8 mouse cellular contexts compared by ENCODE assay signal in the genomic region with DNA sequence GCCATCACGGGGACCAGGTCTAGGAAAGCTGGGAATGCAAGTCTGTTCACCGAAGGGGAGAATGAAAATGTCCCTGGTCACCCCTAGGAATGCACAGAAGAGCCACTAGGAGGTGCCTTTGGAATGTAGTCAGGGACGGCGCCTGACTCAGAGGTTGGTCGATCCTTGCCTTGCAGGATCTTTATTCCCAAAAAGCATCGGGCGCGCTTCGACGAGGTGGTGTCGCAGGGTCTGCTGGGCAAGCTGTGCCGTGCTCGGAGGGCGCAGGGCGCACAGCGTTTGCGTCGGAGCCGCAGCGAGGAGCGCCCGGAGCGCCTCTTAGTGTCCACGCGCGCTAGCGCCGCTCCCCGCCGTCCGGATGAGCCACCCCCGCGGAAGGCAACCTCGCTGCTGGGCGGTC. TPM values are rescaled to one million over a fixed set of nuclear protein-coding genes. Genes with fewer than 3 reads are reported as not detected.
DNase-seq lines count a peak whose midpoint lies in the region; ATAC-seq and TF ChIP-seq lines count a peak whose summit lies in the region.

No protein-coding gene starts in this region.

- in situ Hi-C loops in ES-E14 (cut with MboI; ENCODE audit: low sequenced_read_pairs in 2 of 2, unreplicated experiment in 2 of 2) = no loop called here

- no peaks in the 10 kb centered on the region for H3K36me3 ChIP-seq in heart, embryonic 13.5 days
- H3K36me3 ChIP-seq in ES-E14 (ENCODE audit: control insufficient read depth, insufficient read depth, low read length, poor library complexity, severe bottlenecking) = no peaks in the 10 kb centered on the region
- no peaks in the 10 kb centered on the region for H3K36me3 ChIP-seq in embryonic facial prominence, embryonic 10.5 days (replicated peaks)
- H3K36me3 ChIP-seq in intestine, postnatal 0 days (ENCODE audit: control insufficient read depth, insufficient read depth) = no peaks in the 10 kb centered on the region
- no peaks in the 10 kb centered on the region for H3K36me3 ChIP-seq in midbrain, embryonic 15.5 days (replicated peaks)

- DNase-seq in heart, adult 11 months = no peak
- DNase-seq in ES-E14 (ENCODE audit: low read depth, low spot score) = peak; percentile 43
- peak; percentile 52 for DNase-seq in embryonic facial prominence, embryonic 10.5 days (ENCODE audit: low spot score)
- DNase-seq in thymus, adult 18-20 months = no peak
- DNase-seq in gastrocnemius, postnatal 25 days = no peak

- no peak overlapping the region for H3K27ac ChIP-seq in heart, embryonic 13.5 days (replicated peaks)
- H3K27ac ChIP-seq in ES-E14 (ENCODE audit: insufficient read depth, low read depth, low read length, poor library complexity, severe bottlenecking) = no peak overlapping the region
- H3K27ac ChIP-seq in embryonic facial prominence, embryonic 10.5 days (replicated peaks) = no peak overlapping the region
- H3K27ac ChIP-seq in intestine, postnatal 0 days (ENCODE audit: low read depth, low read length) = no peak overlapping the region
- H3K27ac ChIP-seq in midbrain, embryonic 15.5 days = no peak overlapping the region

- peaks cover 18% of the 10 kb centered on the region for H3K4me1 ChIP-seq in heart, embryonic 13.5 days
- no peaks in the 10 kb centered on the region; a peak in 1 of 4 replicates for H3K4me1 ChIP-seq in ES-E14 (ENCODE audit: control insufficient read depth in 2 of 2, insufficient read depth in 2 of 2, low read length in 2 of 2, poor library complexity in 1 of 2)
- peaks cover 23% of the 10 kb centered on the region for H3K4me1 ChIP-seq in embryonic facial prominence, embryonic 10.5 days
- no peaks in the 10 kb centered on the region; the same call in 1 of the 2 replicates for H3K4me1 ChIP-seq in intestine, postnatal 0 days (replicated peaks; ENCODE audit: control insufficient read depth, insufficient read depth, low read length)
- peaks cover 12% of the 10 kb centered on the region for H3K4me1 ChIP-seq in midbrain, embryonic 15.5 days

- peak overlapping the region; percentile 67 for H3K9ac ChIP-seq in heart, embryonic 13.5 days
- peak overlapping the region; percentile 33 for H3K9ac ChIP-seq in ES-E14 (ENCODE audit: insufficient read depth, low read depth, low read length, poor library complexity, severe bottlenecking)
- H3K9ac ChIP-seq in intestine, postnatal 0 days (ENCODE audit: low read depth, low read length) = no peak overlapping the region
- peak overlapping the region; percentile 16; the same call in 1 of the 2 replicates for H3K9ac ChIP-seq in midbrain, embryonic 15.5 days

- ATAC-seq in heart, embryonic 13.5 days (ENCODE audit: extremely low read depth, insufficient number of reproducible peaks, low FRiP score, low TSS enrichment) = no peak
- no peak for ATAC-seq in intestine, postnatal 0 days
- no peak for ATAC-seq in midbrain, embryonic 15.5 days (replicated peaks)

- peaks cover 85% of the 10 kb centered on the region for H3K27me3 ChIP-seq in heart, embryonic 13.5 days (replicated peaks)
- peaks cover 91% of the 10 kb centered on the region for H3K27me3 ChIP-seq in embryonic facial prominence, embryonic 10.5 days (replicated peaks; ENCODE audit: low read depth, poor library complexity, severe bottlenecking)
- H3K27me3 ChIP-seq in intestine, postnatal 0 days (replicated peaks; ENCODE audit: control insufficient read depth, insufficient read depth, low read length) = peaks cover 73% of the 10 kb centered on the region
- H3K27me3 ChIP-seq in midbrain, embryonic 15.5 days (replicated peaks) = peaks cover 78% of the 10 kb centered on the region

- H3K4me2 ChIP-seq in heart, embryonic 13.5 days = peak overlapping the region; percentile 74
- H3K4me2 ChIP-seq in intestine, postnatal 0 days (replicated peaks; ENCODE audit: low read depth) = peak overlapping the region; percentile 66
- peak overlapping the region; percentile 54 for H3K4me2 ChIP-seq in midbrain, embryonic 15.5 days

- WGBS in heart, embryonic 13.5 days = 1% methylated on average over 35 of the region's 35 CpGs
- 3% methylated on average over 35 of the region's 35 CpGs for WGBS in embryonic facial prominence, embryonic 10.5 days
- WGBS in intestine, postnatal 0 days = 1% methylated on average over 35 of the region's 35 CpGs
- WGBS in midbrain, embryonic 15.5 days = 2% methylated on average over 35 of the region's 35 CpGs

- peaks cover 3% of the 10 kb centered on the region; the same call in 1 of the 2 replicates for H3K9me3 ChIP-seq in heart, embryonic 13.5 days
- H3K9me3 ChIP-seq in ES-E14 (ENCODE audit: control insufficient read depth, insufficient read depth, low read depth, low read length) = no peaks in the 10 kb centered on the region
- H3K9me3 ChIP-seq in embryonic facial prominence, embryonic 10.5 days = peaks cover 4% of the 10 kb centered on the region; the same call in 1 of the 2 replicates
- H3K9me3 ChIP-seq in intestine, postnatal 0 days (ENCODE audit: control insufficient read depth) = no peaks in the 10 kb centered on the region
- H3K9me3 ChIP-seq in midbrain, embryonic 15.5 days = no peaks in the 10 kb centered on the region

- peak; percentile 68 for TF ChIP-seq CTCF in intestine, postnatal 0 days (IDR thresholded peaks at IDR 0.05; ENCODE audit: low read depth)

- H3K4me3 ChIP-seq in heart, embryonic 13.5 days = peak overlapping the region; percentile 48
- H3K4me3 ChIP-seq in ES-E14 (ENCODE audit: insufficient read depth in 1 of 2, low read depth in 1 of 2, low read length in 2 of 2, poor library complexity in 1 of 2, severe bottlenecking in 1 of 2) = peak overlapping the region; percentile 57 to 58; a peak in 3 of 4 replicates
- H3K4me3 ChIP-seq in embryonic facial prominence, embryonic 10.5 days = peak overlapping the region; percentile 53
- peak overlapping the region; percentile 36 for H3K4me3 ChIP-seq in intestine, postnatal 0 days (ENCODE audit: low read depth, low read length)
- peak overlapping the region; percentile 35 for H3K4me3 ChIP-seq in midbrain, embryonic 15.5 days

TF ChIP-seq in ES-E14, 5 proteins besides CTCF, POLR2A, EP300 and RAD21:
- TF ChIP-seq HCFC1 (IDR thresholded peaks at IDR 0.05; ENCODE audit: borderline replicate concordance, insufficient read depth, low read length) (no peak; the same call in 1 of the 2 replicates), ZC3H11A (IDR thresholded peaks at IDR 0.05; ENCODE audit: borderline replicate concordance, low read depth, low read length) (no peak), MAFK (IDR thresholded peaks at IDR 0.05; ENCODE audit: insufficient read depth, low read depth, low read length) (no peak), ZNF384 (IDR thresholded peaks at IDR 0.05; ENCODE audit: low read depth, low read length) (no peak), CHD2 (IDR thresholded peaks at IDR 0.05; ENCODE audit: low read depth, low read length) (no peak)
TF ChIP-seq in ES-E14: peak in this region for 0.

RNA-seq across cellular contexts. Expression of a gene that starts 15.7 kb away (rescaled TPM):
- 0.14 TPM in 1 of 2 replicates, not detected in the other for polyA plus RNA-seq in heart, embryonic 13.5 days (2015; fragmentation: Nextera tagmentation; extraction: Ambion mirVana)
- total RNA-seq in ES-E14 (2012; rRNA removed) = 0.16 and 0.58 TPM in 2 replicates
- 0.09 and 0.14 TPM in 2 replicates for polyA plus RNA-seq in embryonic facial prominence, embryonic 10.5 days (2016; fragmentation: Nextera tagmentation; extraction: Ambion mirVana)
- 0.04 and 0.10 TPM in 2 replicates for polyA plus RNA-seq in intestine, postnatal 0 days (2015; fragmentation: Nextera tagmentation; extraction: Ambion mirVana)
- 0.33 and 0.44 TPM in 2 replicates for polyA plus RNA-seq in midbrain, embryonic 15.5 days (2015; fragmentation: Nextera tagmentation; extraction: Ambion mirVana)
- not detected for total RNA-seq in gastrocnemius, postnatal 25 days (2021)

RNA-seq across cellular contexts. Expression of a gene that starts 30.8 kb away (rescaled TPM):
- 250 and 258 TPM in 2 replicates for polyA plus RNA-seq in heart, embryonic 13.5 days (2015; fragmentation: Nextera tagmentation; extraction: Ambion mirVana)
- total RNA-seq in ES-E14 (2012; rRNA removed) = 172 and 184 TPM in 2 replicates
- polyA plus RNA-seq in embryonic facial prominence, embryonic 10.5 days (2016; fragmentation: Nextera tagmentation; extraction: Ambion mirVana) = 221 and 226 TPM in 2 replicates
- polyA plus RNA-seq in intestine, postnatal 0 days (2015; fragmentation: Nextera tagmentation; extraction: Ambion mirVana) = 429 and 451 TPM in 2 replicates
- 123 TPM in 2 replicates for polyA plus RNA-seq in midbrain, embryonic 15.5 days (2015; fragmentation: Nextera tagmentation; extraction: Ambion mirVana)
- 10 to 100 TPM; 34.1 to 40.0 TPM for total RNA-seq in gastrocnemius, postnatal 25 days (2021)

RNA-seq across cellular contexts. Expression of a gene that starts 43.8 kb away (rescaled TPM):
- 50.5 and 57.1 TPM in 2 replicates for polyA plus RNA-seq in heart, embryonic 13.5 days (2015; fragmentation: Nextera tagmentation; extraction: Ambion mirVana)
- total RNA-seq in ES-E14 (2012; rRNA removed) = 27.7 and 29.3 TPM in 2 replicates
- polyA plus RNA-seq in embryonic facial prominence, embryonic 10.5 days (2016; fragmentation: Nextera tagmentation; extraction: Ambion mirVana) = 71.0 and 77.2 TPM in 2 replicates
- polyA plus RNA-seq in intestine, postnatal 0 days (2015; fragmentation: Nextera tagmentation; extraction: Ambion mirVana) = 46.5 and 52.4 TPM in 2 replicates
- polyA plus RNA-seq in midbrain, embryonic 15.5 days (2015; fragmentation: Nextera tagmentation; extraction: Ambion mirVana) = 73.5 and 79.0 TPM in 2 replicates
- total RNA-seq in gastrocnemius, postnatal 25 days (2021) = 10 to 100 TPM; 32.1 to 33.0 TPM

RNA-seq across cellular contexts. Expression of a gene that starts 57.7 kb away (rescaled TPM):
- polyA plus RNA-seq in heart, embryonic 13.5 days (2015; fragmentation: Nextera tagmentation; extraction: Ambion mirVana) = 22.6 and 22.7 TPM in 2 replicates
- 17.9 and 20.2 TPM in 2 replicates for total RNA-seq in ES-E14 (2012; rRNA removed)
- polyA plus RNA-seq in embryonic facial prominence, embryonic 10.5 days (2016; fragmentation: Nextera tagmentation; extraction: Ambion mirVana) = 62.1 and 65.4 TPM in 2 replicates
- 14.7 and 14.9 TPM in 2 replicates for polyA plus RNA-seq in intestine, postnatal 0 days (2015; fragmentation: Nextera tagmentation; extraction: Ambion mirVana)
- 32.2 and 33.5 TPM in 2 replicates for polyA plus RNA-seq in midbrain, embryonic 15.5 days (2015; fragmentation: Nextera tagmentation; extraction: Ambion mirVana)
- total RNA-seq in gastrocnemius, postnatal 25 days (2021) = 10 to 100 TPM in 1 of 2 experiments, 1 to 10 TPM in 1; 8.1 to 11.2 TPM

Comparison
In these comparisons a context has a peak if more than half of its experiments do, and no peak if none do; other contexts are left out.
1. DNase-seq: peak in ES-E14 (single experiment) and embryonic facial prominence, embryonic 10.5 days (single experiment); none in heart, adult 11 months (single experiment), thymus, adult 18-20 months (0 of 2) and gastrocnemius, postnatal 25 days (single experiment).
2. Peak in every context shown above with its lines, with median percentiles within 50 percentile points of each other: H3K4me2 ChIP-seq and H3K4me3 ChIP-seq.